Mouse (Mus musculus) lung, embryonic 15.5 days (tissue): ENCODE data around the gene Fshb. TPM values are rescaled to one million over a fixed set of nuclear protein-coding genes. Genes with fewer than 3 reads are reported as not detected.

Experiments
- ATAC-seq: fragments of 200-750 bp; cut with Nextera tagmentation; 2 replicates; pipeline ENCODE4 v1.8.0; 2017; ENCODE audit warnings: moderate number of reproducible peaks, borderline replicate concordance; ENCODE audit not compliant: low FRiP score, low TSS enrichment; ENCODE audit errors: extremely low read depth
- H3K27ac ChIP-seq: fragments of 300-500 bp; sonication (generic); 2 replicates; pipeline ENCODE4 v1.5.1; 2015; ENCODE audit warnings: moderate library complexity, mild to moderate bottlenecking, inconsistent platforms
- H3K27me3 ChIP-seq: fragments of 300-500 bp; sonication (generic); 2 replicates; pipeline ENCODE4 v1.6.1; 2015; ENCODE audit warnings: inconsistent platforms
- H3K36me3 ChIP-seq: fragments of 300-500 bp; sonication (generic); 2 replicates; pipeline ENCODE4 v1.6.1; 2015; ENCODE audit warnings: inconsistent platforms
- H3K4me1 ChIP-seq: fragments of 300-500 bp; sonication (generic); 2 replicates; pipeline ENCODE4 v1.6.1; 2015; ENCODE audit warnings: inconsistent platforms
- H3K4me2 ChIP-seq: fragments of 300-500 bp; sonication (generic); 2 replicates; pipeline ENCODE4 v1.6.1; 2015; ENCODE audit warnings: inconsistent platforms, mild to moderate bottlenecking, moderate library complexity
- H3K4me3 ChIP-seq: fragments of 300-500 bp; sonication (generic); 2 replicates; pipeline ENCODE4 v1.5.1; 2015; ENCODE audit warnings: mild to moderate bottlenecking, inconsistent platforms
- H3K9ac ChIP-seq: fragments of 300-500 bp; sonication (generic); 2 replicates; pipeline ENCODE4 v1.6.1; 2015; ENCODE audit warnings: inconsistent platforms
- H3K9me3 ChIP-seq: fragments of 300-500 bp; sonication (generic); 2 replicates; pipeline ENCODE4 v1.6.1; 2016; ENCODE audit warnings: inconsistent platforms
- WGBS: fragments of 180-500 bp; shearing (Covaris S2); methylation state at CpG from one replicate; pipeline ENCODE4 v1.1.7; 2015; 5-methylcytosine and 5-hydroxymethylcytosine counted together
- polyA plus RNA-seq: library from polyadenylated mRNA; unstranded; fragments of >200 nt; fragmentation: Nextera tagmentation; extraction: Ambion mirVana; gene quantifications from 2 replicates; pipeline ENCODE4 v1.2.1, GENCODE M21; 2015

Fshb gene
- polyA plus RNA-seq: not detected in 2 replicates

GRCm38 (mm10) chr2:107059556-107059955 lies at the start of gene Fshb:
Fshb (minus strand) TSS chr2:107059656.
- Histone ChIP-seq H3K9ac (no peak within 1 kb of the TSS), H3K4me2 (no peak within 1 kb of the TSS), H3K27me3 (no peaks in the 10 kb centered on the region), H3K4me3 (no peak within 1 kb of the TSS), H3K27ac (no peak within 1 kb of the TSS), H3K9me3 (no peaks in the 10 kb centered on the region), H3K4me1 (no peaks in the 10 kb centered on the region), H3K36me3 (no peaks in the 10 kb centered on the region)
- 58% methylated on average over 4 of the region's 4 CpGs for WGBS
- no peak for ATAC-seq

DNA sequence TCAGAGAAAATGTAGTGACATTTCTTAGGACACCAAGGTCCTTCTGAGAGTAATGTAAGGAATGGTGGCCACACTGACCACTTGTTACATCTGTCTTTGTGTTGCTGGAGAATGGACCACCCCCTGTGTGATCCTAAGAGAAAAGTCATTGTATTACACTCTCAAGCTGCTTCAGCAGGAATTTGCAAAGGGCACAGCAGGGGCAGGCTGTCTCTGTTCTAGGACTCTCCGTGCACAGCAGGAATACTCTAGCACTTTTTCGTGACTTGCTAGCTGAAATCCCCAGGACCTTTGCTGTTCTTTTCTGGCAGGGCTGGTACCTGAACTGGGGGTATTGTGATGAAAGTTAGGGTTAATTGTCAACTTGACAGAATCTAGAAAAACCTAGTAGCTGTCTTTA lies 24.8 kb upstream of the Fshb start:
- H3K27me3 ChIP-seq: no peaks in the 10 kb centered on the region
- no peaks in the 10 kb centered on the region for H3K36me3 ChIP-seq
- WGBS: 37% methylated on average over 2 of the region's 2 CpGs
- no peak overlapping the region for H3K4me2 ChIP-seq
- H3K9ac ChIP-seq: no peak overlapping the region
- no peak for ATAC-seq
- H3K27ac ChIP-seq: no peak overlapping the region
- H3K4me1 ChIP-seq: no peaks in the 10 kb centered on the region
- H3K9me3 ChIP-seq: no peaks in the 10 kb centered on the region
- H3K4me3 ChIP-seq: no peak overlapping the region

- H3K4me3 ChIP-seq: no peak overlapping the region
- WGBS: 54% methylated on average over 14 of the region's 14 CpGs
- H3K4me2 ChIP-seq: no peak overlapping the region
- no peaks in the 10 kb centered on the region for H3K27me3 ChIP-seq
- H3K9me3 ChIP-seq: no peaks in the 10 kb centered on the region
- ATAC-seq: no peak
- no peaks in the 10 kb centered on the region for H3K36me3 ChIP-seq
- H3K4me1 ChIP-seq: no peaks in the 10 kb centered on the region
- H3K27ac ChIP-seq: no peak overlapping the region
- no peak overlapping the region for H3K9ac ChIP-seq
Measured at GRCm38 (mm10) chr2:107083071-107083885, 23.8 kb upstream of the Fshb start.

GRCm38 (mm10) chr2:107063260-107063659 lies 3.8 kb upstream of the Fshb start:
- no peak overlapping the region for H3K4me2 ChIP-seq
- H3K4me1 ChIP-seq: no peaks in the 10 kb centered on the region
- H3K36me3 ChIP-seq: no peaks in the 10 kb centered on the region
- no peak for ATAC-seq
- H3K4me3 ChIP-seq: no peak overlapping the region
- H3K9ac ChIP-seq: no peak overlapping the region
- no peak overlapping the region for H3K27ac ChIP-seq
- H3K27me3 ChIP-seq: no peaks in the 10 kb centered on the region
- 38% methylated on average over 2 of the region's 2 CpGs for WGBS
- no peaks in the 10 kb centered on the region for H3K9me3 ChIP-seq

- Histone ChIP-seq H3K9ac (no peak overlapping the region), H3K27ac (no peak overlapping the region), H3K36me3 (no peaks in the 10 kb centered on the region), H3K9me3 (no peaks in the 10 kb centered on the region), H3K27me3 (no peaks in the 10 kb centered on the region), H3K4me2 (no peak overlapping the region), H3K4me1 (no peaks in the 10 kb centered on the region), H3K4me3 (no peak overlapping the region)
- no peak for ATAC-seq
Measured at GRCm38 (mm10) chr2:107045955-107046354, 13.5 kb downstream of the Fshb start.

GRCm38 (mm10) chr2:107040816-107041215 lies 18.6 kb downstream of the Fshb start:
- Histone ChIP-seq H3K36me3 (no peaks in the 10 kb centered on the region), H3K4me3 (no peak overlapping the region), H3K4me2 (no peak overlapping the region), H3K27me3 (no peaks in the 10 kb centered on the region), H3K27ac (no peak overlapping the region), H3K9me3 (no peaks in the 10 kb centered on the region), H3K4me1 (no peaks in the 10 kb centered on the region), H3K9ac (no peak overlapping the region)
- no peak for ATAC-seq
- 73% methylated on average over 4 of the region's 4 CpGs for WGBS

DNA sequence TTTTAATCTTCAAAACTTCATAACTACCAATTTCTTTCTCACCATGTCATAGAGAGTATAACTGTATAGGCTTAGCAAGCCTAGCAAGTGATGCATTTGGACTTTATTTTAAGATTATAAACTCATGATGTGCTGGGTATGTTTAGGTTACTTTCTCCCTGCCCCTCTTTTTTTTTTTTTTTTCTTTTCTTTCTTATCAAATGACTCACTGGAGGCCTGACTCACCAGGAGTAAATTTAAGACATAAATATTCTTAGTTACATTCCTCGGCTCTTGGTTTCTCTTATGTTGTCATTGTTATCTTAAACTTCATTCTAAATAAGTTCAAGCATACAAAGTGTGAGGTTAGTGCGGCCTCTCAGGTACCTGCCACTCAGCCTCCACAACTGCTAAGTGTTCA lies 23.5 kb downstream of the Fshb start:
- H3K27me3 ChIP-seq: no peaks in the 10 kb centered on the region
- no peak overlapping the region for H3K9ac ChIP-seq
- no peak overlapping the region for H3K27ac ChIP-seq
- no peak overlapping the region for H3K4me2 ChIP-seq
- ATAC-seq: no peak
- 57% methylated on average over 2 of the region's 2 CpGs for WGBS
- H3K36me3 ChIP-seq: no peaks in the 10 kb centered on the region
- H3K4me1 ChIP-seq: no peaks in the 10 kb centered on the region
- no peaks in the 10 kb centered on the region for H3K9me3 ChIP-seq
- no peak overlapping the region for H3K4me3 ChIP-seq

DNA sequence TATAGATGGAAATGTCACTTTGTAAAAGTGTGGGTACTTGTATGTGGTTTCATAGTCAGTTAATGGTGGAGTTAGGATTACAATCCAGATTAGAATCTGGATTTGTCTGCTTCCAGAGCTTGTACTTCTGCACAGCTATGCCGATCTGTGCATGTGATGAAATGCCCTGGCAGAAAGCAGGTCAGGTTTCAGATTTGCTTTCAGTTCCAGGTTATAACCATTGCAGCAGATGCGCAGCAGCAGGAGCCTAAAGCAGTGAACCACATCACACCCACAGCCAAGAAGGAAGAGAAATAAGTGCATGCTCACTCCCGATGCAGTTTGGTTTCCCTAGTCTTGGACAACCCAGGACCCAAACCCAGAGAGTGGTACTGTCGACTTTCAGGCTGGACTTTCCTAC lies 34.8 kb downstream of the Fshb start:
- WGBS: 77% methylated on average over 4 of the region's 4 CpGs
- Histone ChIP-seq H3K4me2 (no peak overlapping the region), H3K4me3 (no peak overlapping the region), H3K4me1 (no peaks in the 10 kb centered on the region), H3K27me3 (no peaks in the 10 kb centered on the region), H3K9me3 (no peaks in the 10 kb centered on the region), H3K9ac (no peak overlapping the region), H3K36me3 (no peaks in the 10 kb centered on the region), H3K27ac (no peak overlapping the region)
- ATAC-seq: no peak

GRCm38 (mm10) chr2:107022713-107023112 lies 36.7 kb downstream of the Fshb start:
- no peaks in the 10 kb centered on the region for H3K9me3 ChIP-seq
- H3K9ac ChIP-seq: no peak overlapping the region
- H3K4me1 ChIP-seq: no peaks in the 10 kb centered on the region
- no peaks in the 10 kb centered on the region for H3K27me3 ChIP-seq
- WGBS: 86% methylated on average over 5 of the region's 5 CpGs
- no peak overlapping the region for H3K4me2 ChIP-seq
- no peaks in the 10 kb centered on the region for H3K36me3 ChIP-seq
- H3K4me3 ChIP-seq: no peak overlapping the region
- no peak for ATAC-seq
- no peak overlapping the region for H3K27ac ChIP-seq

DNA sequence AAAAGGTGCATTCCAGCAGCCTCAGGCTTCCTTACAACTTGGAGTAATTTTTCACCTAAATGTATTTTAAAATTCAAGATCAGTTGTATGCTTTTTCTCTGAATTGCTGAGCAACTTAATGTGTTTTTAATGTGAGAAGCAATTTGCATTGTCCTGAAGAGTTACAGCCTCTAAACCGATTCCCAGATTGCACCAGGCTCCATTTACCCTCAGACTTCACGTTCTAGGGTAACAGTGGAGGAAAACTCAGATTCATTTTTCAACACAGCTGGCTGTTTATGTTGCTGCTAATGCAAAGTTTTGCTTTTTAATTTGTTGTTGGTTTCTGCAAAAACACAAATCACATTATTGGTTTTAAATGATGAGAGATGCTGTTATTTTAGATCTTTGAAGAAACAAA lies 40.1 kb downstream of the Fshb start:
- Histone ChIP-seq H3K9ac (no peak overlapping the region), H3K9me3 (no peaks in the 10 kb centered on the region), H3K4me2 (no peak overlapping the region), H3K27ac (no peak overlapping the region), H3K4me3 (no peak overlapping the region), H3K36me3 (no peaks in the 10 kb centered on the region), H3K4me1 (no peaks in the 10 kb centered on the region), H3K27me3 (no peaks in the 10 kb centered on the region)
- 41% methylated on average over 2 of the region's 2 CpGs for WGBS
- no peak for ATAC-seq

- Histone ChIP-seq H3K4me3 (no peak overlapping the region), H3K4me2 (no peak overlapping the region), H3K4me1 (no peaks in the 10 kb centered on the region), H3K36me3 (no peaks in the 10 kb centered on the region), H3K27me3 (no peaks in the 10 kb centered on the region), H3K9me3 (no peaks in the 10 kb centered on the region), H3K27ac (no peak overlapping the region), H3K9ac (no peak overlapping the region)
- no peak for ATAC-seq
- WGBS: 69% methylated on average over 4 of the region's 4 CpGs
Measured at GRCm38 (mm10) chr2:107013161-107013560, 46.3 kb downstream of the Fshb start.

DNA sequence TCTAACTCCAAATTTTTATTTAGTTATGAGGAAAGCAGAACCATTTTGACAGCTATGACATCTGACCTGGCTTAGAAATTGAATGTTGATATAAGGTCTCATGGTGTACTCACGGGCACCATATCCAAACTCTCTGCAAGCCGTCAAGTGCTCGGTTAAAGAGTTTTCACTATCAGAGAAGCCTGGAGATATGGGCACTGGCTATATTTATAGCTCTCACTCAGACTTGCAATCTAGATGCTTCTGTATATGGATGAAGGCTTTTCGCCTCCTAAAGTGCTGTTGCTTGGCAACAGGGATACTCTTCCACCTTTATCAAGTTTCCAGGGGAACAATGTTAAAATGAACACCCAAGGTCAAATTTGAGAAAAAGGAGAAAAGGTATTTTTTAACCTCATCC lies 47.1 kb downstream of the Fshb start:
- no peaks in the 10 kb centered on the region for H3K4me1 ChIP-seq
- H3K9ac ChIP-seq: no peak overlapping the region
- no peaks in the 10 kb centered on the region for H3K27me3 ChIP-seq
- H3K4me2 ChIP-seq: no peak overlapping the region
- WGBS: 50% methylated on average over 4 of the region's 4 CpGs
- no peak overlapping the region for H3K4me3 ChIP-seq
- ATAC-seq: no peak
- no peak overlapping the region for H3K27ac ChIP-seq
- no peaks in the 10 kb centered on the region for H3K9me3 ChIP-seq
- H3K36me3 ChIP-seq: no peaks in the 10 kb centered on the region

DNA sequence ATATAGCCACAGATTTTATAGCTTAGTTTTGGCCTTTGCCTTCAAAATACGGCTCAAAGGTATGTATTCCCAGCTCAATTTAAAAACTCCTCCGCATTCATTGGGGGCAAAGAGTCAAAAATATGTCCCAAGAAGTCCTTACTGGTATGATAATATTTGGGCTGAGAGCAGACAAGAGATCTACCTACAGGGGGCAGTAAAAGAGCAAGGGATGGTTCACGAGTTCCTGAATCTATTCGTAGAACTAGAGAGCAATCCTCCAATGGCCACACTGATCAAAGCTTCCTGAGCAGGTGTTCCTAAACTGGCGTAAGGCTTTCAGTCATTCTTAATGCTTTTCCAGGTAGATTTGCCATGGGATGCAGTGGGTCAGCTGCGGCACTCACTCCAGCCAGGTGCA lies 49.3 kb downstream of the Fshb start:
- Histone ChIP-seq H3K27ac (no peak overlapping the region), H3K4me2 (no peak overlapping the region), H3K9ac (no peak overlapping the region), H3K27me3 (no peaks in the 10 kb centered on the region), H3K36me3 (no peaks in the 10 kb centered on the region), H3K4me3 (no peak overlapping the region), H3K4me1 (no peaks in the 10 kb centered on the region), H3K9me3 (no peaks in the 10 kb centered on the region)
- WGBS: 74% methylated on average over 6 of the region's 6 CpGs
- no peak for ATAC-seq
